Mouse (Mus musculus) kidney, postnatal 36 days (tissue): ENCODE measurements around the gene Nxpe2.

Source experiments
- DNase-seq, 2 experiments: peaks; one replicate each; pipeline ENCODE4 v3.0.0; 2021 to 2022; ENCODE audit warnings: mixed read lengths in 2 of 2

Nxpe2 gene

DNA sequence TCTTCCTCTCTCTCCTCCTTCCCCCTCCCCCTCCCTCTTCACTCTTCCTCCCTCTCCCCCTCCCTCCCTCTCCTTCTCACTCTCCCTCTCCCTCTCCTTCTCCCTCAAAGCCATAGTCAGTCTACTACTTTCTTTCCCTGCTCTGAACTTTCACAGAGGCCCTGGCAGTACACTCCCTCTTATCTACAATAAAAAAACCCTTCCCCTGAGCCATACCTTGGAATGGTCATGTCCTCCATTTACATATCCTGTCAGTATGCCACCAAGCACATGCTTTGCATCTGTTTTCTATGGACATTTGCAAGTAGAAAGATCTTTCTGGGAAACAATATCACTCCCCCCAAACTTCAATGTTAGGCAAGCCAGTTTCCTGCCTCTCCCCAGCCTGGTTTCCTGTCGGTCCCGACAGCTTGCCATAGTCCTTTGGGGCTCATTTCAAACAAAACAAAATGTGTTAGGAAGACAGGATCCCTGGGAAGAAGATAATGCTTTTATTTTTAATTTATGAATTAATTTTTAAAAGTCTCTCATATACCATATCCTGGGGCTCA lies at the start of gene Nxpe2:
Gene Nxpe2, minus strand, starts transcription at position 307 of the 551 bp plus-strand sequence.
- DNase-seq, result peak; percentile 12 to 27

DNA sequence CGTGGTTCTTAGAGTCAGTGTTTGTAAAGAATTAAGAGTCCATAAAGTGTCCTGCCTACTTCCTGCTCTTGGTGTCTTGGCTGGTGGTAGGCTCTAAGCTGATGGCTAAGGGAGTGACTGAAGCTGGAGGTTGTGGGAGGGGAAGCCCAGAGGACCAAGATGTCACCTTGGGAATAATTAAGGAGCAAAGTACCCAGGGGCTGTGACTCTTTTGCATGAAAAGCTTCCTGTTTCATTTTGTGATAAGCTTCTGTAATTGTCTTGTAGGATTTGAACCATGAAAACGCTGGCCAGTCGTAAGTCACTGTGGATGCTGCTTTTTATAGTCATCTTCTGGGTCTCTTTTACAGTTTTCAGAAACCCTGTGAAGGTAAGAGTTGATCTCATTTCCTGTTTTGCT lies 36.7 kb upstream of the Nxpe2 start:
- no peak for DNase-seq

DNA sequence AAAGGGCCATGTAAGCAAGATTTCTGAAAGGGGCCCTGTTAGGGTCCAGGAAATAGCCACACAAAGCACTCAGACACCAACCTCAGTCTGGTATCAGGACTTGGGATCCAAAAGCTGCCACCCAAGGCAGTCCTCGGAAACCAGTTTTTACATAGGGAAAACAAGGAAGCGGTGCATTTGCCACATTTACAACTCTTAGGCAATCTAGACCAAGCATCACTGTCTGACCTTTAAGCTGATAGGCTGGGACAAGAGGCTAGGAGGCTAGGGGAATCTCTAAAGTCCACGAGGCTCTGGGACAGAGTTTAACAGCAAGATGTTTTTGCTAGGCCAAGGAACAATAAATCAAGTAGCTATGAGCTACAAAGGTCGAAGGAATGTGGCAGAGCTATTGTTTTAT lies 35.2 kb upstream of the Nxpe2 start:
- no peak for DNase-seq

DNA sequence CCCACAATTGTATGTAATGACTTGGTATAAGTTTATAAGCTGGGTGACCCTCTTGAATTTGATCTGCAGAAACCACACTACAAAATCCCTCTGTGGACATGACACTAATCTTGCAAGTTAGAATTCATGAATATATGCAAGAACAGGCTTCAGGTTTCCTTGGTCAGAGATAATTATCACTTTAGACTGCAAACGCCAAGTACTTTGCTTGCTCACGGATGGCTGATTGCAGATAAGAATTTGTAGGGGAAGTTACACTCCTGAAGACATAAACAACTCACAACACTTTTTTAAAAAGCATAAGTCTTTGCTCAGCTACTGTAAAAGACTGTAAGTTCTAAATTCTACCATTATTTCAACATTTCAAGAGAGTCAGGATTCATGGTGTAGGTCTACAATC lies 21.1 kb upstream of the Nxpe2 start:
- DNase-seq, result no peak

DNA sequence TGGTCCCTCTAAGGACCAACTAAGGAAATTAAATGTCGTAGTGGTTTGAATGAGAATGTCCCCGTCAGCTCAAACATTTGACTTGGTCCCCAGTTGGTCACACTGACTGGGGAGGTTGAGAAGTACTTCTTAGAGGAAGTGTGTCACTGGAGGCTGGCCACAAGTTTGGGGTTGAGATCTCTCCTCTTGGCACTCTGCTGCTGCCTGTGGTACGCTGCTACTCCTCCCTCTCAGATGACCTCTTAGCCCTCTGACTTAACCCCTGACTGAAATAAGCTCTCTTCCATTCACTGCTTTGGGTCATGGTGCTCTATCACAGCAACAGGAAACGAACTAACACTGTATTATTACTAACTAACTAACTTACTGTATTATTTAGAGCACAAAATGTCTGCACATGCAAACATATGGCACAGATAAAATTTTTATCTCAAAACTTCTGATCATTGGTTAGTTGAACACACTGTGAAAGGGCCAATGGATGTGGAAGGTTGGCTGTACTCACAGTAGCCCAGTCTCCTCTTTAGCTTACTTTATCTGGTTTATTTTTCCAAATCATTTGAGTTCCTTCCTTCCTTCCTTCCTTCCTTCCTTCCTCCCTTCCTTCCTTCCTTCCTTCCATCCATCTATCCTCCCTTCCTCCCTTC lies 20.1 kb upstream of the Nxpe2 start:
- no peak for DNase-seq

DNA sequence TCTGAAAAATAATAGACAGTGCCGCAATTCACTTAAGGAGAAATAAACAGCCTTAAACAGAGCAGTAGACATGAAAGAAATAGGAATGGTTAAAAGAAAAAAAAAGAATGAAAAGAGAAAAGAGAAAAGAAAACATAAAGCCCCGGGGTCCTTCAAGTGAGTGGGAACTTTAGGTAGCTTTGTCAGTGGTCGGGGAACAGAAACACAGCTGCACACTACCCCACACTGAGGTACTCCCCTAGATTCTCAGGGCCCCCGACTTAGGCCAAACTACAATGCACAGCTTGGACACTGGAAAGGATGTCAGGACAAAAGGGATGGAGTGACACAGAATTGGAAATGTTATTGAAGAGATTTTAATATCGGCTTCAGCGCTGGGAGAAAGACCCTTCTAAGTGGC lies 9.5 kb upstream of the Nxpe2 start:
- DNase-seq, result no peak

DNA sequence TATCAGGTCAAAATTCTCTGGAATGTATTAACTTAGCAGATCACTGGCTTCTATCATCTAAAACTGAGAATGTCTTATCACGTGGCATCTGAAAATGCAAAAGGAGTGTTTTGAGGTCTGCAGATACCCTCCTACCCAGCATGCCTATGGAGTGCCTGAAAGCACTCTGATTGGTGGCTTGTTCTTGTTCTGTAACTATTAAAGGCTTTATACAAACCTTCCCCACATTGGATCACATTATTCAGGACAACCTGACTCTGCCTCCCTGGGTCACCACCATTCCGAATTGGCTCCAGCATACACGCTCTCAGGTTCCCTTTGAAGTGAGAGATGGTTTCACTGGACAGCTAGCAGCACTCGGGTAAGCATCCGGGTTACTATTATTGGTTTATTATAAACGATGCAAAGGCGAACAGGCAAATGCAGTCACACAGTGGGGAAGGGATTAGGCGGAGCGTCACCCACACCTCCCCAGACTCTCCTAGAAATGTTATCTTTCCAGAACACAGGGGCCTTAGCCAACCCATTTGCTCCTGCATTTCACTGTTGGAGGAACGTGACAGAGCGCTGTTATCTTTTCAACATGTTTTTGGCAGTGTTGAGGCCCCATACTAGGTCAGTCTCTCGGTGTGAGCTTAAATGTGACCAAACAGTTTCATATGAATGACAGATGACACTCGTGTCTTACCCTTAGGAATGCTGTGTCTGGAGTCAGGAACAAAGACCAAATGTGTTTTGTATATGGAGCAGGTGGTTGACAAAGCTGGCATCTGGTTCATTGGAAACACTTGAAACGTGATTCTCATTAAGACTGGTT lies 8.8 kb upstream of the Nxpe2 start:
- DNase-seq, result no peak

DNA sequence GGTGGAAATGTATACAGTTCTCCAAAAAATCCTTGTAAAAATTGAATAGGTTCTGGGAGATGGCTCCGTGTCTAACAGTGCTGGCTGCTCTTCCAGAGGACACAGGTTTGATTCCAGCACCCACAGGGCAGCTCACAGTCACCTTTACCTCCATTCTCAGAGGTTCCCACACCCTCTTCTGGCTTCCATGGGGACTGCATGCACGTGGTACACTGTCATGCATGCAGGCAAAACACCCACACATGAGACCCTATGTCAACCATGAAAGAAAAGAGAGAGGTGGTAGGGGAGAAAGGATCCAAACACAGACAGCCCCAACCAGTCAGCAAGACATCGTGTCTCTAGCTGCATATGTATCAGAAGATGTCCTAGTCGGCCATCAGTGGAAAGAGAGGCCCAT lies 7.6 kb upstream of the Nxpe2 start:
- DNase-seq, result peak in 1 of 2 experiments; percentile 10

DNA sequence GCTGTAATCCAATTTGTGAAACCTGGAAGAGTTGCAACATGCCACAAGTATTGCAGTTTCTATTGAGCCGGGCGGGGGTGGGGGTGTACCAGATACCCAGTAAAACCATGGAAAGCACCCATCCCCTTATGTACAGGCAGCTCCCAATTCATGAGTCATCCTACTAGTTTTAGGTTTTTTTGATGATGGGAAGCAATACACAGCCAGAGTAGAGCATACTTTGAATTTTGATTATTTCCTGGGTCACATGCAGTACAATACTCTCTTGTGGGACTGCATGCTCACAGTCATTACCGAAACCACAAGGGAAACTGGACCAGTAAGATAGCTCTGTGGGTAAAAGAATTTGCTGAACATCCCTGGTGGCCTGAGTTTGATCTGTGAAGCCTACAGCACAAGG lies 3.8 kb upstream of the Nxpe2 start:
- DNase-seq, result no peak

DNA sequence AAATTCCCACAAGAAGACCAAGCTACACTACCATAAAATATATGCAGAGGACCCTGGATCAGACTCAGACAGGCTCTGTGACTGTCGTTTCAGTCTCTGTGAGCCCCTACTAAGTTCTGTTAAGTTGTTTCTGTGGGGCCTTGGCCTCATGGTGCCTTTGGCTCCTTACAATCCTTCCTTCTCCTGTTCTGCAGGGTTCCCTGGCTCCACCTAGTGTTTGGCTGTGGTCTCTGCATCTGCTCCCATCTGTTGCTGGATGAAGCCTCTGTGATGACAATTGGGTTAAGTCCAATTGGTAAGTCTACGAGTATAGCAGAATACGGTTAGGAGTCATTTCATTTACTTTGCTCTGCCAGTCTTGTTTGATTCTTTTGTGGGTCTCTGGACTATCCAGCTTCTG lies 1.5 kb upstream of the Nxpe2 start:
- peak; percentile 75 to 89 for DNase-seq

DNA sequence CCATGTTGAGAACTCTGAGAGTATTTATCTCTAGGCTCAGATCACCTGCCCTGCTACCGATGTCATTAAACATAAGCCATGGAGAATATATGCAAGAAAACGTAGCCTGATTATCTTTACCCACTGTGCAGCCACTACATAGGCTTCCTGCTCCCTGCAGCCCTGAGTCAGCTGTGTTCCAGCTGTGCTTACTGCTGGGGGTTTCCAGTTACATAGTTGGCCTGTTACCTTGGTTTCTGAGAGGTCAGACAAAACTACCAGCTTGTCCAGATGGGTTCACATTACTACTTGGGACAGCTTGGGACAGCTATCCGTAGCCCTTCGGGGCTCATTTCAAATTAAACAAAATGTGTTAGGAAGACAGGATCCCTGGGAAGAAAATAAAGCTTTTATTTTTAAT lies 868 bp upstream of the Nxpe2 start:
- DNase-seq, result no peak

DNA sequence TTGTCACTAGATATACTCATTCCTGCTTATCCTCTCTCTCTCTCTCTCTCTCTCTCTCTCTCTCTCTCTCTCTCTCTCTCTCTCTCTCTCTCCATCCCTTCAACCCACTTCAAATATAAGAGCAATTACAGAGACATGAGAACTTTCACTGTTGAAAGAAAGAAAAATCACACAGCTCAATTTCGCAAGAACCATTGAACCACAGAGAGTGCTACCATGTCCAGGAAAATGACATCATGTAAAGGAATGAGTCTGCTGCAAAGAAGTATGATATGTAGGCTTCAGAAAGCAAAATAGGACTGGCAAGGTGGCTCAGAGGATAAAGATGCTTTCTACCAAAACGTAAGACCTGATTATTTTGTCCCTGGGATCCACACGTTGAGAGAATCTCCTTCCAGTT lies 7.4 kb downstream of the Nxpe2 start:
- DNase-seq, result no peak

DNA sequence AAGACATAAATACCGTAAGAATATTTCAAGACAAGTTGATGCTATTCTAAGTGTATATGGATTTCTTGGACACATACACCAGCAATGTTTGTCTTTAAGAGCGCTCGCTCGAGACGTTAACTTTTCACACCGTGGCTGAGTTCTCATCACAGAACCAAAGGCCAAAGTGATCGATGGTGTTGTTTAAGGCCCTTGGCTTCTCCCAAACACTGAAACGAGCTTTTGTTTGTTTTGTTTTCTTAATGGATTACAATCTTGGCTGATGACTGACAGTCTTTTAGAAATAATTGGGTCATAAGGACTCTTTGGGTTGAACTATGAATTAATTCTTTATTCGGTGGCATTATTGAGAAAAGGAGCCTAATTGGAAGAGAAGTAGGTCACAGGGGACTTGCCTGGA lies 7.8 kb downstream of the Nxpe2 start:
- DNase-seq, result no peak

DNA sequence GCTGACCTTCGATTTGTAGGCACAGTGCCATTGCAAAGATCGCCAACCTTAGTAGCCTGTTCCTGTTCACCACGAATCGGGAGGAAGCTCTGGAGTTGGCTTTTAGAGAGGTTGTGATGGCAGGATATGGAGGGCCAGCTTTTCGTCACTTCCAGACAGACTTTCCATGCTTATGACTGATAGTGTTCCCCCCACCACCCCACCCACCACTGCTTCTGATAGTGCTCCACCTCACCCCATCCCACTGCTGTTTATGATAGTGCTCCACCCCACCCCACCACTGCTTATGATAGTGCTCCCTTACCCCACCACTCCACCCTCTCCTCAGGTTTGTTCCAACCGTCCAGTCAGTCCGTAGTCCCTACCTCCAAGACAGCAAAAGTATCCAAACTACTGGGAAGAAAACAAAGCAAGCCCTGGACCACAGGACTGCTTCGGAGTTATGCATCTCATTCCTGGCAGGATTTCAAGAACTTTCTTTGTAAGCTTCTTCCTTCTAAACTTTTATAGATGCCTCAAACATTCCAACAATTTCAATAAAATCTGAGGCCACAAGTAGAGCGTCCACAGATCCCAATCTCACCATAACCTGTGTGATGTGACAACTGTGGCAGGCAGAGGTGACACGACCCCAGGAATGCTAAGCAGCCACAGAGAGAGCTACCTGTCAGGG lies 12.4 kb downstream of the Nxpe2 start:
- DNase-seq, result peak in 1 of 2 experiments; percentile 4

DNA sequence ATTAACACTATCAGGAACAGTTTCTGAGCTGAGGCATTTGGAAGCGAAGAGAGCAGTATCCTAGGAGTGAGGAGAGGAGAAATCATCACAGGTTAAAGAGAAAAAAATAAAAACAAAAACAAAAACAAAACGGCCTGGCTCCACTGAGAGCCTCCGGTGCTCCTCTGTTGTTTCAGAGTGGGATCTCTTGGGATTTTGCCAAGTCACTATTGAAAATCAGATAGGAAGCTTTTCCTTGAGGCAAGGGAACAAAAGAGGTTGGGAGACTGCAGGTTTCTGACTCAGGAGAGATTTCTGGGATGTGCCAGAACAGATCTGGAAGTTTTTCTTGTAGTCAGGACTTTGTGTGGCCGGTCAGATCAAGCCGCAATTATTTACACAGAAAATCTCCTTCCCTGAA lies 13.7 kb downstream of the Nxpe2 start:
- peak in 1 of 2 experiments; percentile 29 for DNase-seq

DNA sequence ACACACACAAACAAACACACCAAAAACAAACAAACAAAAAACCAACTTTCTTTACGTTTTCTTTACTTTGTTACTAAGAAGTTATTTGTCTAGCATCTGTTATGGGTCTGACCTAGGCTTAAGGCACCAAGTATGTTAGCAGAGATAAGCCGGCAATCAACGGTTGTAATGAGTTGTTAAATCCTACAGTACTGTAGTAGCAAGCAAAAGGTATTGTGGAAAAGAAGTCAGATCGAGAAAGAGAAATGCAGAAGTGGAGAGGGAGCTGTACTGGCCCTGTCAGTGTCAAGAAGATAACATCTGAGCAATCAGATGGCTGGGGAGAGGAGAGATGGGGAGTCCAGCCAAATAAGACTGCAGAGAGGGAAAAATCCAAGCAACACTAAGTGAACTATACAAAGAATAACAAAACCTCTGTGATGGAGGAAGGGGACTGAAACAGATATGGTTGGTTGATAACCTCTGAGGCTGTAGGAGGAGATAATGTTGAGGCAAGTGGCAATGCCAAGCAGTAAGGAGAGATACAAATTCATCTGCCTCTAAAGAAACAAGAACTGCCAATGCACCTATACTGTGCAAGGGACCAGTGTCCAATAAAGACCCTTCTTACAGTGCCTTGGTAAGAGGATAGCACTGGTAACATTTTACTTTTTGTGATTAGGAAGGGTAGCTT lies 14.3 kb downstream of the Nxpe2 start:
- DNase-seq, result no peak

DNA sequence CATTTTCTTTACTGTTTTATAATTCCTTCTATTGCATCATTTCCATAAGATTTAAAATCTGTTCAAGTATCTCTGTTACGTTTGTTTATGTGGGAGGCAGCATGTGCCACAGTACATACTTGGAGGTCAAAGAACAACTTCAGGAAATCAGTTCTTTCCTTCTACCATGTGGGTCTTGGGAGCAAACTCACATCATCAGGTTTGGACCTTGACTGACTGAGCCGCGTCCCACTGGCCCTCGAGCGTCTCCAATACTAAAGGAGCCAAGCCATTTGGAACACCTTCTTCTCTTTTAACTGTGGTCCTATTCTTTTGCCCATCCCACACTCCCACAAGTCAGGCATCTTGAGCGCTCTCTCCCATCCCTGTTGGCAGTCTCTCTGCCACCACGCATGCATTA lies 23.7 kb downstream of the Nxpe2 start:
- DNase-seq, result no peak

DNA sequence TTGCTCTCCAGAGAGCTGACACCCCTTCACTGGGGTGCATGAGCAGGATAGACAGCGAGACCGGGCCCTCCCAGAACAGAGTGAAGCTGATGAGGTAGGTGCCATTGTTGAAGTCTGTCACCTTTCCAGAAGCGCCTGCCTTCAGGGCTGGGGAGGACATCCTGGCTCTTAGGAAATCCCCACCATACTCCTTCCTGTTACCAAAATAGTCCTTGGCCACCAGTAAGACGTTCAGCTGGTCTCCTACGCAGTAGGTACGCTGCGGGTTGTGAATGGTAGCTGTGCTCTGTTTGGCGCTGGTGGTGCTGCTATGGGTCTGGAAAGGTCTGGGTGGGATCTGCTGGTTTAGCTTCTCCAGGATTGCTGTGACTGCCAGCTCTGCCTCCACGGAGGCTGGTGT lies 26.9 kb downstream of the Nxpe2 start:
- DNase-seq, result peak; percentile 12 to 17

DNA sequence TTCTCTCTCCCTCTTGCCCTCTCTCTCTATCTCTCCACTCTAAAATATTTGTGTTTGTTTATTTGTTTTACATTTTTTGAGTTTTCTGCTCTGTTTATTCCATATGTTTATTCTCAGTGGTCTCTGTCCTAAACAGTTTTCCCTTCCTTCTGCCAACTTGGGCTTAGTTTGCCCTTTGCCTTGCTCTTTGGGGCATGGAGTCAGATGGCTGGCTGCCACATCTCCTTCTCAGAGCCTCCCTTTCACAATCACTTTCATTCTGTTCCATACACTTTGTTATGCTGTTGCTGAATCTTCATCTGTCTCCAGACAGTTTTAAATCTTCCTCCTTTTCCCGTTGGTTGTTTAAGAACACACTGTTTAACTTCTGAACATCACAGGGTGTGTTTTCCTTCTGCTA lies 37.4 kb downstream of the Nxpe2 start:
- DNase-seq, result peak in 1 of 2 experiments; percentile 11

DNA sequence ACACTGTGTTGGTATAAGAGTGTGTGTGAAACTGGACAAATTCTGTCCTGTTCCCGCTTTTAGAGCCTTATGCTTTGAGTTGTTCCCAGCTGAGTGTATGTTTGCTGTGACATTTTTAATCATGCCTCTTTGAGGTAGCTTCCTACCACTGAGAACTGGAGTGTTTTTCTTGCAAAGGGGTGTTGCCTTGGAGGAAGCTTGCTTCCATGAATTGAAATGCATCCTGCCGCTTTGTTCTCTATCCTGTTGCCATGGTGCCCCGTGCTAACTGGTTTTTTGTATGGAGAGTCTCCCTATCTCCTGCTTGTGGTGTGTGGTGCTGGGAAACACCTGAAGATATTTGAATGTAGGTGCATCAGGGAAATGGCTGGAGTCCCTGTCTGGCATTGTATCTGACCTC lies 39.1 kb downstream of the Nxpe2 start:
- peak; percentile 50 to 57 for DNase-seq

DNA sequence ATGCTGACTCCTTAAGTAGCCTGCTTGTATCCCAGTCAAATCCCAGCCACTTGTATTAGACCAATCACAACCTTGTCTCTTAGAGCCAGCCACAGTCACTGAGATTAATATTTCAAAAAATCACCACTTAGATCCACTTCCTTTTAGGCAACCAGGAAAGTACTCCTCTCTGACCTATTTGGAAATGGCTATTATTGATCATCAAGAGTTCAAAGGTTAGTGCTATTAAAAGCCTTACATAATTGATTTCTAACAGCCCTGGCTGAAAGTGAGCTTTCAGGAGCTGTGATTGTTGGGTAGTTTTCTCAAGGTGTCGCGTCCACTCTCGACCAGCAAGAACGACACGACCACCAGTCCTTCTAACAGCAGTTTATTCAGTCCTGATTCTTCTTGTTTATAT lies 42.0 kb downstream of the Nxpe2 start:
- no peak for DNase-seq

DNA sequence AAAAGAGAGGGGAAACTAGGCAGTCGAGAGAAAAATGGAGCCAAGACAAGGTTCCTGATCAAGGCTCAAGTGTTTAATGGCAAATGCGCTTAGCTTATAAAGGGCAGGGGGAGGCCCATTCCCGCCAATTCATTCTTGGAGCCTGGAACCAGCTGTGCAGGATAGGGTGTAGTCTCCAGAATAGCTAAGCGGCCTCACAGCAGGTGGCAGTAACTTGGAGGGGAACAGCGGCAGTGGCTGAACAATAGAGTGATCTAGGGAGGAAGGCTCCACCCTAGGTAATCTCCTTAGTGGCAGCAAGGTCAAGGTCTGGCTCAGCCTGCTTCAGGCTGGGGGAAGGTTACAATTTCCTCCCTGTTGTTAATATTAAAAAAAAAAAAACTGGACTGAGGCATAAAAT lies 49.7 kb downstream of the Nxpe2 start:
- peak; percentile 23 to 28 for DNase-seq

DNA sequence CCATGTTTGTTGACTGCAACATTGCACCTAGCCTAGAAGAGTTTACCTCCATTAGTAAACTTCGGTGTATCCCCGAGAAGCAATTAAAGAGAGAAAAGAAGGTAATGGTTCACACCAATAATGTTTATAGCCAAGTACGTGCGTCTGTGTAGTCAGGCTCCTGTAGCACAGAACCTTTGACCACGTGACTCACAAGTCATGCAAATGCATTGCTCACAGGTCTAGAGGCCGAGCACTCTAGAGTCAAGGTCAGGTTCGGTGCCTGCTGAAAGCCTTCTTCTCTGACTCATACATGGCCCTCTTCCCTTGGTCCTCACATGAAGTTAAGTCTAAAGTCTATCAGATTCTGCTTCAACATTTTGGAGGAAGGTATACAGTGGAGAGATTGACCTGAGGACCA lies 54.3 kb downstream of the Nxpe2 start:
- no peak for DNase-seq
